Mouse (Mus musculus) neural tube, embryonic 10.5 days (tissue): ENCODE measurements at regions not wholly inside any gene's neighbourhood (a gene's known extent, or its start where the extent isn't known, plus 50 kb on each side); places are given as distances from the start of the nearest gene placed in this dataset.
A peak's percentile ranks its signal among the peaks of the same experiment; 100 is the strongest.

ENCODE experiments used
- DNase-seq: peaks from one replicate; pipeline ENCODE4 v3.0.0-alpha.2; 2017; ENCODE audit warnings: low spot score; ENCODE audit errors: extremely low spot score

DNA sequence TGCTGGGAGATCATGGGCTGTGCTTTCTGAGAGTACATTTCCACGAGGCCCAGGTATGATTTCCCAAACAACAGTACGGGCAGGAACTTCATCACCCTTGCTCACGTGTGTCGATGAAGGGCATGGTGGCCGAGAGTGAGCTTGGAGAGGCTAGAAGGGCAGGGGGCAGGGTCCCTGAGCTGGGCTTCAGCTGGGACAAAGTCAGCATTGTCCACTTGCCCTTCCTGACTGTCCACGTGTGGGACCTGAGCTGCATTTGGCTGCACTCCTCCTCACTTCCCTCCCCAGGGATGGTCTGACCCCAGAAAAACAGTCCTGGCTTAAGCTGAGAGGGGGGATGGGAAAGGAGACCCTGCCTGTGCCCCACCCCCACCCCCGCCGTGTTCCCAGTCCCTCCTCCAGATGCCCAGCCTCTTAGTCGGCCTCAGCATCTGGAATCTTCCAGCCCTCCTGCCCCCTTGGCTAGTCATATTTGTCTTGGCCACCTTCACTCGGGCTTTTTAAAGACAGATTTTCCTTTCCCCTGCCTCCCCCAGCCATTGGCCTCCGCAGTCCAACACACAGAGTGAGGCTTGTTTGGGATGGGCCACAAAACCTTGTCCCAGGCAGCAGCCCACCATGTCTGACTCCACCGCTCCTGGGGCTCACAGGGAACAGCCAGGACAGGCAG, 58.6 kb downstream of the Isg20 start:
- DNase-seq = no peak

GRCm38 (mm10) chr7:78989751-78990206, 63.5 kb upstream of the Acan start:
- DNase-seq = no peak

GRCm38 (mm10) chr7:78990302-78991038, 62.8 kb upstream of the Acan start:
- peak; percentile 72 for DNase-seq

GRCm38 (mm10) chr7:78992991-78993390, 60.3 kb upstream of the Acan start:
- DNase-seq = no peak

DNA sequence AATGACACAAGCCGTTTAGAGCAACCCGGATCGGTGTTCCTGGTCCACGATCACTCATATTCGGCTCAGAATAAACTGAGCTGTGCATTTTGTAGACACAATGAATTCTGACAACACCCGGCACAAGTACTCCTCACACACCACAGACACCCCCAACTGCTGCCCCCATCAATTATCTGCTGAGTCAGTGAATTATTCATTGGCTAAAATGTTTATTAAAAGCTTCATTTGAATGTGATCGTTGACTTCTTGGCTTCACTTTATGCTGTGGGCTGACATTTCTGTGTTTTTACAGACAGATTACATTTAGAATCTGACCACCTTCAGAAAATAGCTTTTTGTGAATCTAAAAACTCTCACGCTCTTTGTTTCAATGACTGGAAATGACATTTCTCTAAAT, 59.1 kb upstream of the Acan start:
- no peak for DNase-seq

- no peak for DNase-seq
These were observed 58.2 kb upstream of the Acan start for GRCm38 (mm10) chr7:78995034-78995433.

- no peak for DNase-seq
These were observed 57.5 kb upstream of the Acan start for GRCm38 (mm10) chr7:78995820-78996219.
